Mouse (Mus musculus) small intestine, adult 2 months (tissue): ENCODE measurements at regions not wholly inside any gene's neighbourhood (a gene's known extent, or its start where the extent isn't known, plus 50 kb on each side); places are given as distances from the start of the nearest gene placed in this dataset.

Experiments used
- H3K27ac ChIP-seq: fragments of 200-500 bp; 2 replicates; pipeline ENCODE4 v1.5.1; 2012; ENCODE audit warnings: low read depth, low read length, control low read depth, inconsistent platforms; ENCODE audit not compliant: insufficient read depth
- H3K27me3 ChIP-seq: fragments of 200-500 bp; 2 replicates; pipeline ENCODE4 v1.6.1; 2012; ENCODE audit warnings: mild to moderate bottlenecking, moderate library complexity, low read length, inconsistent platforms; ENCODE audit not compliant: control insufficient read depth, insufficient read depth
- H3K36me3 ChIP-seq: fragments of 200-500 bp; 2 replicates; pipeline ENCODE4 v1.6.1; 2012; ENCODE audit warnings: mild to moderate bottlenecking, low read length, control low read depth, inconsistent platforms; ENCODE audit not compliant: control insufficient read depth, insufficient read depth
- H3K4me1 ChIP-seq: fragments of 200-500 bp; 2 replicates; pipeline ENCODE4 v1.6.1; 2012; ENCODE audit warnings: low read length, inconsistent platforms, mixed read lengths; ENCODE audit not compliant: control insufficient read depth, insufficient read depth, insufficient read length
- H3K4me3 ChIP-seq: fragments of 200-500 bp; 2 replicates; pipeline ENCODE4 v1.5.1; 2012; ENCODE audit warnings: low read depth, mild to moderate bottlenecking, control low read depth, inconsistent platforms, low read length, moderate library complexity
- CTCF ChIP-seq: fragments of 200-500 bp; IDR thresholded peaks from 2 replicates; pipeline ENCODE4 v1.5.1; 2012; ENCODE audit warnings: low read depth, mild to moderate bottlenecking, control low read depth, inconsistent platforms, low read length, moderate library complexity, mixed read lengths; ENCODE audit not compliant: insufficient replicate concordance, insufficient read length; ENCODE audit errors: extremely low read depth
- POLR2A ChIP-seq: fragments of 200-500 bp; IDR thresholded peaks from 2 replicates; pipeline ENCODE4 v1.6.1; 2012; ENCODE audit warnings: low read depth, mild to moderate bottlenecking, control low read depth, inconsistent platforms, low read length, moderate library complexity
- WGBS: fragments of 180-500 bp; shearing (Covaris S2); methylation state at CpG from one replicate; pipeline ENCODE4 v1.1.7; 2018; 5-methylcytosine and 5-hydroxymethylcytosine counted together

DNA sequence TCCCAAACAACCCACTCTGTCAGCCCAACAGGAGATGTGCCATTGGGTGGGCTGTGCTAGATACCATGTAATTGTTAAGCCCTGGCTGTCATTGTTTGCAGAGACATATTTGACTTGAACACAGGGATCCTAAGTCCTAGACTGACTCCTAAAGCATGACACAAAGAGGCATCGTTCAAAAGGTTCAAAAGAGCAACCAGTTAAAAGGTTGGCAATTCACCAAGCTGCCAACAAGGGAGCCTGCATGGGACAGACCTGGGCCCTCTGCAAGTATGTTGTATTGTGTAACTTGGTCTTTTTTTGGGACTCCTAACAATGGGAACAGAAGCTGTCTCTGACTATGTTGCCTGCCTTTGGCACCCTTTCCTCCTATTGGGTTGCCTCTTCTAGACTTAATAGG, 139.4 kb upstream of the Klf3 start:
- 29% methylated on average over 1 of the region's 1 CpGs for WGBS
- Histone ChIP-seq H3K4me3 (no peak overlapping the region), H3K27ac (no peak overlapping the region), H3K4me1 (peaks cover 10% of the 10 kb centered on the region; the same call in 1 of the 2 replicates), H3K27me3 (no peaks in the 10 kb centered on the region), H3K36me3 (no peaks in the 10 kb centered on the region)
- no peak for TF ChIP-seq POLR2A
- TF ChIP-seq CTCF = no peak

GRCm38 (mm10) chr5:64665064-64665463, 138.1 kb upstream of the Klf3 start:
- H3K4me3 ChIP-seq = no peak overlapping the region
- no peak for TF ChIP-seq POLR2A
- no peak for TF ChIP-seq CTCF
- H3K4me1 ChIP-seq = peaks cover 10% of the 10 kb centered on the region; the same call in 1 of the 2 replicates
- H3K36me3 ChIP-seq = no peaks in the 10 kb centered on the region
- WGBS = 71% methylated on average over 3 of the region's 3 CpGs
- no peak overlapping the region for H3K27ac ChIP-seq
- H3K27me3 ChIP-seq = no peaks in the 10 kb centered on the region

GRCm38 (mm10) chr5:64666256-64666655, 136.9 kb upstream of the Klf3 start:
- H3K27ac ChIP-seq = no peak overlapping the region
- peaks cover 10% of the 10 kb centered on the region; the same call in 1 of the 2 replicates for H3K4me1 ChIP-seq
- no peak overlapping the region for H3K4me3 ChIP-seq
- WGBS = 81% methylated on average over 3 of the region's 3 CpGs
- H3K36me3 ChIP-seq = no peaks in the 10 kb centered on the region
- TF ChIP-seq CTCF = no peak
- no peak for TF ChIP-seq POLR2A
- no peaks in the 10 kb centered on the region for H3K27me3 ChIP-seq

GRCm38 (mm10) chr5:64667053-64667452, 136.1 kb upstream of the Klf3 start:
- Histone ChIP-seq H3K4me3 (no peak overlapping the region), H3K36me3 (no peaks in the 10 kb centered on the region), H3K4me1 (peaks cover 6% of the 10 kb centered on the region; the same call in 1 of the 2 replicates), H3K27ac (no peak overlapping the region), H3K27me3 (no peaks in the 10 kb centered on the region)
- WGBS = 58% methylated on average over 3 of the region's 3 CpGs
- TF ChIP-seq CTCF (no peak), POLR2A (no peak)

GRCm38 (mm10) chr5:64673861-64674260, 129.3 kb upstream of the Klf3 start:
- Histone ChIP-seq H3K27ac (no peak overlapping the region), H3K27me3 (no peaks in the 10 kb centered on the region; the same call in 1 of the 2 replicates), H3K4me1 (peaks cover 4% of the 10 kb centered on the region; the same call in 1 of the 2 replicates), H3K4me3 (no peak overlapping the region), H3K36me3 (no peaks in the 10 kb centered on the region)
- no peak for TF ChIP-seq POLR2A
- WGBS = 98% methylated on average over 2 of the region's 2 CpGs

- H3K27ac ChIP-seq = no peak overlapping the region; the same call in 1 of the 2 replicates
- 88% methylated on average over 17 of the region's 17 CpGs for WGBS
- H3K36me3 ChIP-seq = no peaks in the 10 kb centered on the region
- no peak for TF ChIP-seq CTCF
- no peak for TF ChIP-seq POLR2A
- H3K4me1 ChIP-seq = peaks cover 8% of the 10 kb centered on the region
- H3K27me3 ChIP-seq = no peaks in the 10 kb centered on the region; the same call in 1 of the 2 replicates
- no peak overlapping the region for H3K4me3 ChIP-seq
These were observed 126.8 kb upstream of the Klf3 start for GRCm38 (mm10) chr5:64676214-64676945.

DNA sequence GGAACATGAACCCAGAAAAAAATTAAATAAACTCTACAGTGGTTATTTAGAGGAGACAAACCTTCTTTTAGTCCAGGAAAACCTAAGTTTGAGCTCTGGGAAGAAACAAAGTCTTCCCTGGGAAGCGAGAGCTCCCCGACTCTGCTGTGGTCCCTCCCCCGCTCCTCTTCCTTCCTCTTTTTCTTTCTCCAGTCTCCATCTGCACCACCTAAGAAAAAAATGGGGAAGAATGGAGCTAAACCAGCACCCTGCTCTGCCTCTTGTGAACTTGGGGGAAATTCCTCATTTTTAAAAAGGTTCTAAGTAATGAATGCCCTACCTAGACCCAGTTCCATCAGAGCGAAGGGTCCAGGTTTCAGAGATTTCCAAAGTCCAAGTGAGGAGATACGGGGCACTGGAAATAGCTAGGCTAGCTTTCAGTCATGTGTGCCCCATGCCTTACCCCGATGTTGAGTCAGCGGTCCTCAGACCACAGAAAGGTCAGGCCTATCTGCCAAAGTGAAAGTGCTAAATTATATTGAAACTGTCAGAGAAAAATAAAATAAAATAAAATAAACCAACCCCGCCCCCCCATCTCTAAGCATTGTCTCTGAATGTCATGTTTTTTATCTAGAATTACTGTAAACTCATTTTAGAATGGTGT, 126.1 kb upstream of the Klf3 start:
- H3K27ac ChIP-seq = no peak overlapping the region
- H3K27me3 ChIP-seq = no peaks in the 10 kb centered on the region; the same call in 1 of the 2 replicates
- 86% methylated on average over 8 of the region's 8 CpGs for WGBS
- peaks cover 8% of the 10 kb centered on the region for H3K4me1 ChIP-seq
- no peak for TF ChIP-seq POLR2A
- TF ChIP-seq CTCF = no peak
- H3K4me3 ChIP-seq = no peak overlapping the region
- no peaks in the 10 kb centered on the region for H3K36me3 ChIP-seq
